Mouse (Mus musculus): ENCODE data around the gene Aldh16a1. TPM values are rescaled to one million over a fixed set of nuclear protein-coding genes. Genes with fewer than 3 reads are reported as not detected.
"Not testable (repeated sequence)": the region's sequence is repeated elsewhere in the genome, so short reads cannot be mapped to it uniquely, and the experiment has no call there.

Gene Aldh16a1
- polyA plus RNA-seq, 1 experiment from 2014 or later: 26.4 TPM

DNA sequence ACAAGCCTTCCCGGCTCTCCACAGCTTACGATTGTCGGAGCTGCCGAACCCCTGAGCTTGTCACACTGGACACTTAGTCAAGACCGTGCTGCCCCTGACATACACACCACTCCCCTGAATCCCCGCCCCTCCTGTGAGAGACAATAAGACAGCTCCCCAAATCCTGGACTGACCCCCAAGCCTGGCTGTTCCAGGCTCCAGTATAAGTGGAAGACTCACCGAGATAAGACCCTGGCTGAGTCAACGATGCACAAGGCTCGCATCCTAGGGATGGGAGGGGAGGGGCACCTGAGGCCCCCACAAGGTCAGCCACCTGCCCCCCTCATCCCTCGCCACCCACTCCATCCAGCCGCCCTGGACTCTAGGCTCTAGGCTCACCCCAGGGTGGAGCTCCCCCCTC lies 22.5 kb downstream of the Aldh16a1 start:
- WGBS: 59% methylated on average over 11 of the region's 11 CpGs
- no peak overlapping the region for H3K9ac ChIP-seq
- no peak overlapping the region for H3K4me3 ChIP-seq
- H3K9me3 ChIP-seq (replicated peaks): no peaks in the 10 kb centered on the region
- no peaks in the 10 kb centered on the region for H3K27me3 ChIP-seq
- H3K4me1 ChIP-seq (replicated peaks): peaks cover 32% of the 10 kb centered on the region
- no peak overlapping the region for H3K27ac ChIP-seq
- no peak for ATAC-seq (replicated peaks; ENCODE audit: insufficient number of reproducible peaks, insufficient read depth, low FRiP score, low read depth)
- no peak overlapping the region for H3K4me2 ChIP-seq
- peaks cover 7% of the 10 kb centered on the region for H3K36me3 ChIP-seq

DNA sequence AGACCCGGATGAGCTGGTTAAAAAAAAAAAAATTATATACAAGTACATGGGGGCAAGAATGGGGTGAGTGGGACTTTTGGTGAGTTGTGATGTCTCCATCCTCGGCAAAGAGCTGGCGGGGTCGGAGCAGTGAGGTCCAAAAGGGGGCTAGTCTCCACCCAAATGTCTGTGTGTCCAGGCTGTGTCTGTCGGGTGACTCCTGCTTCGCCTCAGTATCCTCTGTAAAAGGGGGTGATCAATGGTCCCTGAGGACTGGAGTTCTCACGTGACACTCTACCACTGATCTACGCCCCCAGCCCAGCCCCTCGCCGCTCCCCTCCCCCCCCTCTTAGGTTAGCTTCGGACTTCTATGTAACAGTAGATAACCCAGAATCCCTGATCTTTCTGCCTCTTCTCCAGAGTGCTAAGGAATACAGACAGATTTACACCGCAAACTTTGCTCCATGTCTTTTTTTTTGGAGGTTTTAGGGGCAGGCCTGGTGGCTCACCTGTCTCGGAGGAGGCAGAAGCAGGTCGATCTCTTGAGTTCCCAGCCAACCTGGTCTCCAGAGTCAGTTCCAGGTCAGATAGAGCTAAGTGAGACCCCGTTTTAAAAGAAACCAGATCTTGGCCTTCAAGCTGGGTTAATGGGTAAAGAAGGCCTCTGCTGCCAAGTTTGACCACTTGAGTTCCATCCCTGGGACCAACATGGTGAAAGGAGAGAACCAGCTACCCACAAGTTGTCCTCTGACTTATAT lies 24.4 kb downstream of the Aldh16a1 start:
- H3K27me3 ChIP-seq: no peaks in the 10 kb centered on the region
- H3K4me2 ChIP-seq: peak overlapping the region; percentile 71
- peak overlapping the region; percentile 58 for H3K4me3 ChIP-seq
- peaks cover 45% of the 10 kb centered on the region for H3K4me1 ChIP-seq (replicated peaks)
- H3K9me3 ChIP-seq (replicated peaks): no peaks in the 10 kb centered on the region
- whole genome bisulfite sequencing: 65% methylated on average over 15 of the region's 15 CpGs
- H3K9ac ChIP-seq: peak overlapping the region; percentile 70
- H3K36me3 ChIP-seq: peaks cover 26% of the 10 kb centered on the region
- peak overlapping the region; percentile 90 for H3K27ac ChIP-seq
- no peak for ATAC-seq (replicated peaks; ENCODE audit: insufficient number of reproducible peaks, insufficient read depth, low FRiP score, low read depth)

DNA sequence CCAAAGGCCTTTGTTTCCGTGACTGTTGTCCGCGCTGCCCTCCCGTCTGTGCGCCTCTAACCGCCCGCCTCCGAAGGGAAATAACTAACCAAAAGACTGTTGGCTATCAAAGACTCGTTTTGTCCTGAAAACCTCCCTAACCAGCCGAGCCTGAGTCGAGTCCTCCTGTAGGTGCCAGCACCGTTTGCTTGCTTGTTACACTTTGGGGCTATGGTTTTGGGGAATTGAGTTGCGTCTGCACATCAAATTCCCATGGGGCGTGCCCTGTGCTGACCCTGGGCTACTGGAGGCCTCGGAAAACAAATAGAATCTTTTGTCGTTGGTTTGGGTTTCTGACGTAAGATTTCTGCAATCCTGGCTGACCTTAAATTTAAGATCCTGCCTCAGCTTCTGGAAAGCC lies 25.1 kb downstream of the Aldh16a1 start:
- Histone ChIP-seq H3K36me3 (peaks cover 30% of the 10 kb centered on the region), H3K9me3 (replicated peaks) (no peaks in the 10 kb centered on the region), H3K4me3 (peak overlapping the region; percentile 58), H3K4me2 (peak overlapping the region; percentile 71), H3K27me3 (no peaks in the 10 kb centered on the region), H3K9ac (peak overlapping the region; percentile 70), H3K27ac (peak overlapping the region; percentile 90), H3K4me1 (replicated peaks) (peaks cover 43% of the 10 kb centered on the region)
- peak; percentile 0; the same call in 1 of the 2 replicates for ATAC-seq (replicated peaks; ENCODE audit: insufficient number of reproducible peaks, insufficient read depth, low FRiP score, low read depth)
- 1% methylated on average over 17 of the region's 17 CpGs for WGBS

DNA sequence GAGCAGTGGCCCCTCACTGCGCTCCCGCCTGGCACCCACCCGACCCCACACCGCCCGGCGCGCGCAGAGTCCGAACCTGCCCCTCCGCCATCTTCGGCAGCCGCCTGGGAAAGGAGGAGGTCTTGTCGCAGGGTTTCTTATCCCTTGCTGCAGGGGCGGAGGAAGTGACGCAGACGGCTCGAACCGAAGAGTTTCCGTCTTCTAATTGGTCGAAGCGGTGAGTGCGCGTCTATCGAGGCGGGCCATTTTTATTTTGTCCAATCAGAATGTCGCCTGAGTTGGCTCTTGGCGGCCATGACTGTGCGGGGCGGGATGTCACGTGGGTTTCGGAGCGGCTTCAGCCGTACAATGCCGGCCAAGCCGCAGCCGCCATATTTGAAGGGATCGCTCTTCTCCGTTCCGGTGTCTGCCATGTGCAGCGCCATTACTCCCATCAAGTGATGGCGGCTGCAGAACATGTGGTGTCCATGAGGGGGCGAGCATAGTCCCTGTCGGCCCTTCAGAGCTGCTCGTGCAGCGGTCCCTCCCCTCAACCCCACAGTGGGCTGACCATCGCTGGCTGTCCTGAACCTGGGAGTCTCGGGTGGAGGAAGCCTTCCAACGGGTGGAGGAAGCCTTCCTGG lies 25.6 kb downstream of the Aldh16a1 start, which contains the start of gene Rpl13a:
TSS of gene Rpl13a (minus strand) at position 138 of the 623 bp plus-strand sequence.
- Histone ChIP-seq H3K9me3 (replicated peaks) (no peaks in the 10 kb centered on the region), H3K4me1 (replicated peaks) (peaks cover 39% of the 10 kb centered on the region), H3K36me3 (peaks cover 30% of the 10 kb centered on the region), H3K27me3 (no peaks in the 10 kb centered on the region), H3K4me2 (peak within 1 kb of the TSS; percentile 79), H3K9ac (peak within 1 kb of the TSS; percentile 99), H3K27ac (peak within 1 kb of the TSS; percentile 90), H3K4me3 (peak within 1 kb of the TSS; percentile 98)
- under 1% methylated on average over 48 of the region's 48 CpGs for whole genome bisulfite sequencing
- peak; percentile 93 for ATAC-seq (replicated peaks; ENCODE audit: insufficient number of reproducible peaks, insufficient read depth, low FRiP score, low read depth)

DNA sequence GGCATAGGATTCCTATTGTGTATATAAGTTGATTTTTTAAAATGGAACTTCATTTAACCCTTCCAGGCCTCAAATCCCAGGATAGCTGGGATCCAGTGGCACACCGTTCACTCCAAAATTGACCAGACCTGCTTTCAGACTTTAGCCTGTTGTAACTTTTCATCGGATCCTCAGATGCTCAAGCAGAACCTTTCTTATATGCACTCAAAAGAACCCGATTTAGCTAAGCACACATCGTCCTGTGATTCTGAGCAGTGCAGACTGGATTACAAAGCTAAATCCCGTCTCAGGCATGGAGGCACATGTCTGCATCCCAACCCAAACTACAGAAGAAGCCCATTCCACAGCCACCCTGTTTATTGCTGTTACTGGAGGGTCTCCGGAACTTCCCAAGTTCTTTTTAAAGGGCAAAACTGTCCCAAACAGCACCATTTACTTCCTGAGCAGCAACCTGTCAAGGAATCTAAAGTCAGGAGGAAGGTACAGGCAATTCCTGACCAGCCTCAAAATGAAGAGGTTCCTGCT lies 26.6 kb downstream of the Aldh16a1 start:
- no peaks in the 10 kb centered on the region for H3K9me3 ChIP-seq (replicated peaks)
- H3K36me3 ChIP-seq: peaks cover 35% of the 10 kb centered on the region
- H3K4me1 ChIP-seq (replicated peaks): peaks cover 44% of the 10 kb centered on the region
- H3K4me3 ChIP-seq: peak overlapping the region; percentile 98
- peak overlapping the region; percentile 99 for H3K9ac ChIP-seq
- H3K27me3 ChIP-seq: no peaks in the 10 kb centered on the region
- peak overlapping the region; percentile 90 for H3K27ac ChIP-seq
- WGBS: under 1% methylated on average over 6 of the region's 6 CpGs
- peak overlapping the region; percentile 79 for H3K4me2 ChIP-seq
- ATAC-seq (replicated peaks; ENCODE audit: insufficient number of reproducible peaks, insufficient read depth, low FRiP score, low read depth): no peak

DNA sequence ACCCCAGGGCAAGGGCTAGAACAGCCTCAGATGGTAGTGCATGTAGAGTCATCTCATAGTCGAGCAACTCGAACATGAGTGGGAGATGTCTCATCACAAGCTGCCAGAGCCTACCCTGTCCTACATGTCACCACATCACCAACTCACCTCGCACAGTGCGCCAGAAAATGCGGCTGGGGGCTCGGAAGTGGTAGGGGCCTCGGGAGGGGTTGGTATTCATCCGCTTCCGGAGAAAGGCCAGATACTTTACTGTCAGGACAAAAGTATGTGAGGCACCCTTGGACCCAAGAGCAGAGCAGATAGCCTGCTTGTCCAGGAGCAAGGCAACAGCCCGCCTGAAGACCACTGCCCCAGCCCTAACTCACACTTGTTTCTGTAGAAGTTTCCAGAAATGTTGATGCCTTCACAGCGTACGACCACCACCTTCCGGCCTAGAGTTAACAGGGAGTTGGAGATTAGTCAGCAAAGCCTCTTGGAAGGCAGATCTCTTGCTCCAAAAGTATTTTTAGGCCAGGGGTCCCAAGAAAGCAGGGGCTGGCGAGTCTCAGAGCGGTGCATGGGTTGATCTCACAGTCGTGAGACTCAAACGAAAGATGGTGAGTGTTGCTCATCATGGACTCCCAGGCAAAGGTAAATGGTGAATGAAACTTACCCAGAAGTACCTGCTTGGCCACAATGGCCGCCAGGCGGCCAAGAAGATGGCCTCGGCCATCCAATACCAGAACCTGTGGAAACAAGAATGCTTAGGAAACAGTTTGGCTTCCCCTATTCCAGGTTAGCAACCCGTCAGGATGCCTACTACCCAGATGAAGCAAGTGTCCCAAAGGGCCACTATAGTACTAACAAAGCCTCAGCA lies 27.3 kb downstream of the Aldh16a1 start:
- no peaks in the 10 kb centered on the region for H3K9me3 ChIP-seq (replicated peaks)
- peak overlapping the region; percentile 79 for H3K4me2 ChIP-seq
- no peak for ATAC-seq (replicated peaks; ENCODE audit: insufficient number of reproducible peaks, insufficient read depth, low FRiP score, low read depth)
- H3K9ac ChIP-seq: peak overlapping the region; percentile 99
- H3K4me1 ChIP-seq (replicated peaks): peaks cover 50% of the 10 kb centered on the region
- no peaks in the 10 kb centered on the region for H3K27me3 ChIP-seq
- peak overlapping the region; percentile 98 for H3K4me3 ChIP-seq
- H3K27ac ChIP-seq: peak overlapping the region; percentile 90
- H3K36me3 ChIP-seq: peaks cover 42% of the 10 kb centered on the region
- 23% methylated on average over 21 of the region's 21 CpGs for WGBS

DNA sequence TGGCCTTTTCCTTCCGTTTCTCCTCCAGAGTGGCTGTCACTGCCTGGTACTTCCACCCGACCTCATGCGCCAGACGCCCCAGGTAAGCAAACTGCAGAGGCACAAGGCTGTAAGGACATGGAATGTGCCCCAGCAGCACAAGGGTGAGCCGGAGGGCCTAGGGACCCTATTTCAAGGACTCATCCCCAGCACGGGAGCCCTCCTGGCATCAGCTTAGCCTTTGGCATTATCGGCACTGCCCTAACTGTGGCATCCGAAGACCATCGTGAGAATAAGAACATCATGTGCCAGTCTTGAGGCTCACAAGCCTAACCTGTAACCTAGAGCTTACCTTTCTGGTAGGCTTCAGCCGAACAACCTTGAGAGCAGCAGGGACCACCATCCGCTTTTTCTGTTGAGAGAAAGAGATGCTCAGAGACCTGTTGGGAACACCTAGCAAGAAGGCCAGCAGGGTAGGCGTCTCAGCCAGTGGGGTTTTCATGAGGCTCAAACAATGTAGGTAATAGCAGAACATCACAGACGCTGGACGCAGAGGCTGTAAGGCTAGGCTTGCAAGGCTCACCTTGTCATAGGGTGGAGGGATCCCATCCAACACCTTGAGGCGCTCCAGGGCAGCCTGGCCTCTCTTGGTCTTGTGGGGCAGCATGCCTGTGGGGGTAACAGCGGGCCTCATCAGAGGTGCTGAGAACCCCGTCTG lies 28.1 kb downstream of the Aldh16a1 start:
- WGBS: 71% methylated on average over 17 of the region's 17 CpGs

DNA sequence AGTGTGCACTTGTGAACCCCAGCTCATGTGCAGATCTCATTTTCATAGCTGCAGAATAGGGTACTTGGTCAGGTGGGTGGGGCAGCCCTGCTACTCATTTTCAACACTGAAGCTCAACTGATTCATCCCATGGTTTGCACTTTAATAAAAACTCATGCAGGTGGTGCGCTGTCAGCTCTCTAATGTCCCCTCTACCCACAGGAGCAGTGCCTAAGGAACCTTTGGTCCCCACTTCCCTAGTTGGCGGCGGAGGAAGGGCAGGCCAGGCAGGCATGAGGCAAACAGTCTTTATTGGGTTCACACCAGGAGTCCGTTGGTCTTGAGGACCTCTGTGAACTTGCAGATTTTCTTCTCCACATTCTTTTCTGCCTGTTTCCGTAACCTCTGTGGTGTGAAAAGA lies 28.7 kb downstream of the Aldh16a1 start:
- ATAC-seq (replicated peaks; ENCODE audit: insufficient number of reproducible peaks, insufficient read depth, low FRiP score, low read depth); H3K9me3 ChIP-seq (replicated peaks); H3K27me3 ChIP-seq; H3K9ac ChIP-seq: not testable (repeated sequence)
- Histone ChIP-seq H3K4me2 (0 out of 2 replicates have a peak overlapping the region, but pooled peaks have one; percentile 79), H3K4me1 (replicated peaks) (peaks cover 60% of the 10 kb centered on the region), H3K4me3 (peak overlapping the region; percentile 1; the same call in 1 of the 2 replicates), H3K27ac (peak overlapping the region; percentile 90), H3K36me3 (peaks cover 56% of the 10 kb centered on the region)
- WGBS: 75% methylated on average over 5 of the region's 5 CpGs

More for the DNA sequence above, 28.1 kb downstream of the Aldh16a1 start:
- Histone ChIP-seq H3K4me3 (peak overlapping the region; percentile 98), H3K9me3 (replicated peaks) (no peaks in the 10 kb centered on the region), H3K36me3 (peaks cover 50% of the 10 kb centered on the region), H3K4me2 (peak overlapping the region; percentile 79), H3K4me1 (replicated peaks) (peaks cover 58% of the 10 kb centered on the region), H3K27ac (peak overlapping the region; percentile 90), H3K27me3 (no peaks in the 10 kb centered on the region), H3K9ac (peak overlapping the region; percentile 99)
- no peak for ATAC-seq (replicated peaks; ENCODE audit: insufficient number of reproducible peaks, insufficient read depth, low FRiP score, low read depth)

DNA sequence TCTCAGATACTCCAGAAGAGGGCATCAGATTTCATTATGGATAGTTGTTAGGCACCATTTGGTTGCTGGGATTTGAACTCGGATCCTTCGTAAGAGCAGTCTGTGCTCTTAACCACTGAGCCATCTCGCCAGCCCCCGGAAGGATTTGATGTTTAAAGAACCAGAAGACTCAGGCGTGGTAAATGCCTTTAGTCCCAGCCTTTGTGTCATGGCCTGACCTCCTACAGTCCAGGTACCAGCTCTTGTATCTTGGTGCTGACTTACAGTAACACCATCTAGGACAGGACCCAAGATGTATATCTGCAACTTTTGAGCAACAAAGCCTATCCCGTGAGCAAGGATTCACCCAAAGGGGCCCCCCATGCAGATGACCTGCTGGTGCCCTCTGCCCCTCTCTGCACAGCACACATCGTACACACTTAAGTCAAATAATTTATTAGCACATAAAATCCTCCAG lies 29.2 kb downstream of the Aldh16a1 start:
- WGBS: 28% methylated on average over 7 of the region's 7 CpGs
- peak overlapping the region; percentile 1; the same call in 1 of the 2 replicates for H3K4me3 ChIP-seq
- peak overlapping the region; percentile 90 for H3K27ac ChIP-seq
- peaks cover 60% of the 10 kb centered on the region for H3K4me1 ChIP-seq (replicated peaks)
- no peak for ATAC-seq (replicated peaks; ENCODE audit: insufficient number of reproducible peaks, insufficient read depth, low FRiP score, low read depth)
- H3K27me3 ChIP-seq: no peaks in the 10 kb centered on the region
- H3K4me2 ChIP-seq: no peak overlapping the region; the same call in 1 of the 2 replicates
- no peaks in the 10 kb centered on the region for H3K9me3 ChIP-seq (replicated peaks)
- H3K36me3 ChIP-seq: peaks cover 61% of the 10 kb centered on the region
- 0 out of 2 replicates have a peak overlapping the region, but pooled peaks have one; percentile 14 for H3K9ac ChIP-seq

Measured in heart, embryonic 15.5 days (tissue).